Mouse (Mus musculus): Measurements from ENCODE around the gene Nmbr. TPM values are rescaled to one million over a fixed set of nuclear protein-coding genes. Genes with fewer than 3 reads are reported as not detected.

Gene Nmbr
- polyA plus RNA-seq, 1 experiment from 2014 or later = 0.49 TPM

Other genes starting within 250 kb of the Nmbr start
- gene Adgrg6, start 159.9 kb upstream of the Nmbr start, polyA plus RNA-seq (2014; fragmentation: Nextera tagmentation; extraction: Ambion mirVana) = 1.2 and 1.9 TPM in 2 replicates
- gene Vta1, start within 50 bp of the Nmbr start, polyA plus RNA-seq (2014; fragmentation: Nextera tagmentation; extraction: Ambion mirVana) = 227 and 249 TPM in 2 replicates
- 0.14 TPM in 1 of 2 replicates, not detected in the other for gene Gje1, start 12.6 kb downstream of the Nmbr start, polyA plus RNA-seq (2014; fragmentation: Nextera tagmentation; extraction: Ambion mirVana)

Measured in midbrain, embryonic 11.5 days (tissue).